Mouse (Mus musculus) frontal cortex, adult 2 months (tissue): ENCODE results near the gene Omp. TPM values are rescaled to one million over a fixed set of nuclear protein-coding genes. Genes with fewer than 3 reads are reported as not detected.

Experiments used
- DNase-seq, 2 experiments: peaks; one replicate each; pipeline ENCODE4 v3.0.0; 2022; ENCODE audit warnings: low spot score in 1 of 2; ENCODE audit errors: extremely low spot score in 1 of 2
- polyA plus RNA-seq: library from polyadenylated mRNA; depleted of rRNA; stranded (reverse); fragments of >200 nt; gene quantifications from 2 replicates; pipeline ENCODE4 v1.2.3, GENCODE M21; 2012; rRNA removed

The Omp gene
- polyA plus RNA-seq, 1 experiment, result 22.2 TPM

GRCm38 (mm10) chr7:98104481-98105435 is 40.5 kb downstream of the Omp start:
- DNase-seq, result no peak

- no peak for DNase-seq
These were observed 41.4 kb downstream of the Omp start for GRCm38 (mm10) chr7:98103942-98104292.

GRCm38 (mm10) chr7:98103002-98103941 is 42.0 kb downstream of the Omp start:
- peak; percentile 43 to 94 for DNase-seq

- DNase-seq, result no peak
These were observed 42.8 kb downstream of the Omp start for GRCm38 (mm10) chr7:98102488-98102887.

- DNase-seq, result no peak
These were observed 47.7 kb downstream of the Omp start for GRCm38 (mm10) chr7:98097557-98097956.

GRCm38 (mm10) chr7:98095852-98096251 is 49.5 kb downstream of the Omp start:
- DNase-seq, result no peak

Other genes starting within 250 kb of the Omp start
- 3.3 and 4.3 TPM in 2 replicates for gene Gdpd4, start 225.5 kb downstream of the Omp start, polyA plus RNA-seq
- gene Myo7a, start 26.0 kb downstream of the Omp start, polyA plus RNA-seq, result 20.3 and 21.0 TPM in 2 replicates
- 28.7 and 29.4 TPM in 2 replicates for gene Capn5, start 32.8 kb upstream of the Omp start, polyA plus RNA-seq
- 0.44 and 0.59 TPM in 2 replicates for gene B3gnt6, start 54.0 kb upstream of the Omp start, polyA plus RNA-seq
- 10.7 and 13.6 TPM in 2 replicates for gene Acer3, start 175.7 kb upstream of the Omp start, polyA plus RNA-seq
- gene Tsku, start 215.8 kb upstream of the Omp start, polyA plus RNA-seq, result 4.1 and 4.8 TPM in 2 replicates